Mouse (Mus musculus): Measurements from ENCODE around the gene Tmem150c.

DNA sequence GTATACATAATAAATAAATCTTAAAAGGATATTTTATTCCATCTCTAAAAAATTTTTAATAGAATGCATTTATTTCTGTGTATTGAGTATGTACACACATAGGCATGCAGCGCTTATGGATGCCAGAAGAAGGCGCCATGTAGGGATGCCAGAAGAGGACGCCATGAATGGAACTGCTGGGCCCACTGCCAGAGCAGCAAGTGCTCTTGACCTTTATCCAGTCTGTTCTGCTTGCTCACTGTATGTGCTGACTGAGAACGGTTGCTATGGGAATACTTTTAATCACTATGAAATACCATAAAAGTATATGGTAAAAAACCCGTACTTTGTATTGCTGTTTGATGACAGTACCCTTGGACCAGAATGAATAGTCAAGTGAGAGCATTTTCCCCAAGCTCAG is 116.2 kb downstream of the Tmem150c start:
- TF ChIP-seq CTCF (IDR thresholded peaks at IDR 0.05; ENCODE audit: low read depth) (0 out of 2 replicates have a peak, but pooled peaks have one; percentile 20), EP300 (IDR thresholded peaks at IDR 0.05; ENCODE audit: low read depth) (no peak)

Data from liver, embryonic 14.5 days (tissue).